Mouse (Mus musculus): ENCODE results near the gene Rin1. TPM values are rescaled to one million over a fixed set of nuclear protein-coding genes. Genes with fewer than 3 reads are reported as not detected.
A peak's percentile ranks its signal among the peaks of the same experiment; 100 is the strongest.
"Not testable (repeated sequence)": the region's sequence is repeated elsewhere in the genome, so short reads cannot be mapped to it uniquely, and the experiment has no call there.

Rin1 gene
- polyA plus RNA-seq (2015; fragmentation: Nextera tagmentation; extraction: Ambion mirVana): 0.17 and 0.38 TPM in 2 replicates

GRCm38 (mm10) chr19:5050047-5050905 lies at the start of gene Rin1:
Gene Rin1, plus strand, starts transcription at chr19:5050481.
- peaks cover 46% of the 10 kb centered on the region for H3K27me3 ChIP-seq
- no peaks in the 10 kb centered on the region for H3K9me3 ChIP-seq (replicated peaks)
- H3K4me2 ChIP-seq: peak within 1 kb of the TSS; percentile 18
- ATAC-seq (ENCODE audit: insufficient read depth): no peak
- H3K36me3 ChIP-seq (replicated peaks): peaks cover 28% of the 10 kb centered on the region
- H3K4me3 ChIP-seq (replicated peaks): peak within 1 kb of the TSS; percentile 10; the same call in 1 of the 2 replicates
- 16% methylated on average over 14 of the region's 14 CpGs for WGBS (ENCODE audit: insufficient replicate concordance)
- H3K27ac ChIP-seq (replicated peaks): no peak within 1 kb of the TSS
- H3K9ac ChIP-seq: no peak within 1 kb of the TSS
- H3K4me1 ChIP-seq (replicated peaks): peaks cover 13% of the 10 kb centered on the region

- Histone ChIP-seq H3K36me3 (replicated peaks) (no peaks in the 10 kb centered on the region), H3K27ac (replicated peaks) (no peak overlapping the region), H3K9ac (no peak overlapping the region), H3K4me1 (replicated peaks) (peaks cover 6% of the 10 kb centered on the region; the same call in 1 of the 2 replicates), H3K9me3 (replicated peaks) (no peaks in the 10 kb centered on the region), H3K27me3 (peaks cover 23% of the 10 kb centered on the region), H3K4me3 (replicated peaks) (no peak overlapping the region), H3K4me2 (no peak overlapping the region)
- WGBS (ENCODE audit: insufficient replicate concordance): 2% methylated on average over 39 of the region's 39 CpGs
- no peak for ATAC-seq (ENCODE audit: insufficient read depth)
Observed at GRCm38 (mm10) chr19:5001666-5002406, 48.4 kb upstream of the Rin1 start.

- 23% methylated on average over 2 of the region's 2 CpGs for WGBS (ENCODE audit: insufficient replicate concordance)
Observed at GRCm38 (mm10) chr19:5003644-5004043, 46.6 kb upstream of the Rin1 start.

GRCm38 (mm10) chr19:5004925-5005324 lies 45.4 kb upstream of the Rin1 start:
- WGBS (ENCODE audit: insufficient replicate concordance): 46% methylated on average over 4 of the region's 4 CpGs
- no peak for ATAC-seq (ENCODE audit: insufficient read depth)
- Histone ChIP-seq H3K27me3 (peaks cover 22% of the 10 kb centered on the region), H3K4me3 (replicated peaks) (no peak overlapping the region), H3K36me3 (replicated peaks) (no peaks in the 10 kb centered on the region), H3K4me1 (replicated peaks) (peaks cover 6% of the 10 kb centered on the region; the same call in 1 of the 2 replicates), H3K9ac (no peak overlapping the region), H3K27ac (replicated peaks) (no peak overlapping the region), H3K9me3 (replicated peaks) (no peaks in the 10 kb centered on the region), H3K4me2 (no peak overlapping the region)

More at GRCm38 (mm10) chr19:5003644-5004043, 46.6 kb upstream of the Rin1 start:
- H3K4me1 ChIP-seq (replicated peaks); H3K4me3 ChIP-seq (replicated peaks); H3K4me2 ChIP-seq; H3K27ac ChIP-seq (replicated peaks); H3K36me3 ChIP-seq (replicated peaks); H3K9me3 ChIP-seq (replicated peaks); H3K9ac ChIP-seq; ATAC-seq (ENCODE audit: insufficient read depth): not testable (repeated sequence)
- H3K27me3 ChIP-seq: peaks cover 23% of the 10 kb centered on the region

GRCm38 (mm10) chr19:5013138-5013537 lies 37.1 kb upstream of the Rin1 start:
- H3K4me2 ChIP-seq: no peak overlapping the region
- no peak overlapping the region for H3K4me3 ChIP-seq (replicated peaks)
- H3K9me3 ChIP-seq (replicated peaks): no peaks in the 10 kb centered on the region
- H3K9ac ChIP-seq: no peak overlapping the region
- no peaks in the 10 kb centered on the region for H3K4me1 ChIP-seq (replicated peaks)
- no peaks in the 10 kb centered on the region for H3K36me3 ChIP-seq (replicated peaks)
- H3K27ac ChIP-seq (replicated peaks): no peak overlapping the region
- ATAC-seq (ENCODE audit: insufficient read depth): no peak
- peaks cover 16% of the 10 kb centered on the region for H3K27me3 ChIP-seq
- WGBS (ENCODE audit: insufficient replicate concordance): 40% methylated on average over 8 of the region's 8 CpGs

GRCm38 (mm10) chr19:5014961-5015398 lies 35.3 kb upstream of the Rin1 start:
- ATAC-seq (ENCODE audit: insufficient read depth): no peak
- Histone ChIP-seq H3K9ac (no peak overlapping the region), H3K4me3 (replicated peaks) (no peak overlapping the region), H3K27me3 (peaks cover 17% of the 10 kb centered on the region), H3K4me1 (replicated peaks) (no peaks in the 10 kb centered on the region), H3K27ac (replicated peaks) (no peak overlapping the region), H3K36me3 (replicated peaks) (no peaks in the 10 kb centered on the region), H3K4me2 (no peak overlapping the region), H3K9me3 (replicated peaks) (no peaks in the 10 kb centered on the region)
- 12% methylated on average over 8 of the region's 8 CpGs for WGBS (ENCODE audit: insufficient replicate concordance)

GRCm38 (mm10) chr19:5016221-5016742 lies 34.0 kb upstream of the Rin1 start:
- ATAC-seq (ENCODE audit: insufficient read depth): no peak
- Histone ChIP-seq H3K9ac (no peak overlapping the region), H3K4me2 (no peak overlapping the region), H3K36me3 (replicated peaks) (no peaks in the 10 kb centered on the region), H3K4me3 (replicated peaks) (no peak overlapping the region), H3K27ac (replicated peaks) (no peak overlapping the region), H3K27me3 (peaks cover 17% of the 10 kb centered on the region), H3K9me3 (replicated peaks) (no peaks in the 10 kb centered on the region), H3K4me1 (replicated peaks) (no peaks in the 10 kb centered on the region)
- 36% methylated on average over 10 of the region's 10 CpGs for WGBS (ENCODE audit: insufficient replicate concordance)

GRCm38 (mm10) chr19:5016782-5017181 lies 33.5 kb upstream of the Rin1 start:
- H3K9ac ChIP-seq: no peak overlapping the region
- ATAC-seq (ENCODE audit: insufficient read depth): no peak
- H3K27me3 ChIP-seq: peaks cover 17% of the 10 kb centered on the region
- no peak overlapping the region for H3K4me2 ChIP-seq
- H3K9me3 ChIP-seq (replicated peaks): no peaks in the 10 kb centered on the region
- WGBS (ENCODE audit: insufficient replicate concordance): 19% methylated on average over 12 of the region's 12 CpGs
- H3K36me3 ChIP-seq (replicated peaks): no peaks in the 10 kb centered on the region
- H3K4me1 ChIP-seq (replicated peaks): no peaks in the 10 kb centered on the region
- no peak overlapping the region for H3K27ac ChIP-seq (replicated peaks)
- H3K4me3 ChIP-seq (replicated peaks): no peak overlapping the region

- Histone ChIP-seq H3K4me2 (no peak overlapping the region), H3K9ac (no peak overlapping the region), H3K4me1 (replicated peaks) (no peaks in the 10 kb centered on the region), H3K4me3 (replicated peaks) (no peak overlapping the region), H3K27me3 (peaks cover 22% of the 10 kb centered on the region), H3K27ac (replicated peaks) (no peak overlapping the region), H3K36me3 (replicated peaks) (no peaks in the 10 kb centered on the region), H3K9me3 (replicated peaks) (no peaks in the 10 kb centered on the region)
- WGBS (ENCODE audit: insufficient replicate concordance): 63% methylated on average over 4 of the region's 4 CpGs
- no peak for ATAC-seq (ENCODE audit: insufficient read depth)
Observed at GRCm38 (mm10) chr19:5017611-5018010, 32.7 kb upstream of the Rin1 start.

GRCm38 (mm10) chr19:5018191-5018590 lies 32.1 kb upstream of the Rin1 start:
- H3K9ac ChIP-seq: no peak overlapping the region
- no peaks in the 10 kb centered on the region for H3K9me3 ChIP-seq (replicated peaks)
- peaks cover 23% of the 10 kb centered on the region for H3K27me3 ChIP-seq
- H3K36me3 ChIP-seq (replicated peaks): no peaks in the 10 kb centered on the region
- peaks cover 3% of the 10 kb centered on the region for H3K4me1 ChIP-seq (replicated peaks)
- H3K27ac ChIP-seq (replicated peaks): no peak overlapping the region
- 67% methylated on average over 3 of the region's 3 CpGs for WGBS (ENCODE audit: insufficient replicate concordance)
- no peak for ATAC-seq (ENCODE audit: insufficient read depth)
- no peak overlapping the region for H3K4me3 ChIP-seq (replicated peaks)
- H3K4me2 ChIP-seq: no peak overlapping the region

GRCm38 (mm10) chr19:5021416-5021815 lies 28.9 kb upstream of the Rin1 start:
- no peak for ATAC-seq (ENCODE audit: insufficient read depth)
- WGBS (ENCODE audit: insufficient replicate concordance): 69% methylated on average over 2 of the region's 2 CpGs
- Histone ChIP-seq H3K27ac (replicated peaks) (no peak overlapping the region), H3K9ac (no peak overlapping the region), H3K4me2 (no peak overlapping the region), H3K4me3 (replicated peaks) (no peak overlapping the region), H3K9me3 (replicated peaks) (no peaks in the 10 kb centered on the region), H3K36me3 (replicated peaks) (no peaks in the 10 kb centered on the region), H3K27me3 (peaks cover 15% of the 10 kb centered on the region; the same call in 1 of the 2 replicates), H3K4me1 (replicated peaks) (peaks cover 20% of the 10 kb centered on the region)

All from liver, embryonic 15.5 days (tissue).